Mouse (Mus musculus) central nervous system, embryonic 14 days (tissue): ENCODE measurements around the gene Gm7792. TPM values are rescaled to one million over a fixed set of nuclear protein-coding genes. Genes with fewer than 3 reads are reported as not detected.

Experiments
- polyA plus RNA-seq: library from polyadenylated mRNA; depleted of rRNA; stranded (reverse); fragments of >200 nt; gene quantifications from 2 replicates; pipeline ENCODE4 v1.2.3, GENCODE M21; 2012; rRNA removed

The Gm7792 gene
- polyA plus RNA-seq, result not detected in 2 replicates

DNA sequence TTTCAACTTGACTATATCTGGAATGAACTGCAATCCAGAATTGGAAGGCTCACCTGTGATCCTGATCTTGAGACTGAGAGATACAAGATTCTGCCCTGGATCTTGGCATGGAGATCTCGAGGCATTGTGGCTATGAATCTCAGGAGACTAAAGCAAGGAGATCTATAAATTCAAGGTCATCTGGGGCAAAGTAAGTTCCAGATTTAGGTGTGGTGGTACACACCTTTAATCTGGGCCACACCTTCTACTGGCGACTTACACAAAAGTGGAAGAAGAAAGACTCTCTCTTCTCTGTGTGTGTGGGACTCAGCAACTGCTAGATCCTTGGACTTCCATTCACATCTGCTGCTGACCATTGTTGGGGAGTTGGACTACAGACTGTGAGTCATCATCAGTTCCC is at the start of gene Gm7792:
Gm7792 (plus strand) TSS at position 301 of the 400 bp plus-strand sequence.

Other genes with a start within 250 kb of the Gm7792 start
- not detected in 2 replicates for gene C87414, start 172.2 kb upstream of the Gm7792 start, polyA plus RNA-seq
- gene Gm16429, start 85.3 kb downstream of the Gm7792 start, polyA plus RNA-seq, result not detected in 2 replicates
- gene BC061212, start 226.8 kb downstream of the Gm7792 start, polyA plus RNA-seq, result not detected in 2 replicates
- gene Gm6351, start 232.6 kb downstream of the Gm7792 start, polyA plus RNA-seq, result not detected in 2 replicates